Mouse (Mus musculus): Measurements from ENCODE around the gene Manba.

- peak; percentile 39; the same call in 1 of the 2 replicates for TF ChIP-seq POLR2A (IDR thresholded peaks at IDR 0.05; ENCODE audit: extremely low read depth, insufficient read depth, low read length)
- no peak for TF ChIP-seq CTCF (IDR thresholded peaks at IDR 0.05; ENCODE audit: extremely low read depth, insufficient read depth, low read length)
These were observed 45.2 kb upstream of the Manba start for GRCm38 (mm10) chr3:135440221-135440620.
